Mouse (Mus musculus) kidney, postnatal 25 days (tissue): ENCODE measurements at regions not wholly inside any gene's neighbourhood (a gene's known extent, or its start where the extent isn't known, plus 50 kb on each side); places are given as distances from the start of the nearest gene placed in this dataset.

Source experiments
- DNase-seq, 2 experiments: peaks; one replicate each; pipeline ENCODE4 v3.0.0; 2021; ENCODE audit warnings: mixed read lengths in 2 of 2

DNA sequence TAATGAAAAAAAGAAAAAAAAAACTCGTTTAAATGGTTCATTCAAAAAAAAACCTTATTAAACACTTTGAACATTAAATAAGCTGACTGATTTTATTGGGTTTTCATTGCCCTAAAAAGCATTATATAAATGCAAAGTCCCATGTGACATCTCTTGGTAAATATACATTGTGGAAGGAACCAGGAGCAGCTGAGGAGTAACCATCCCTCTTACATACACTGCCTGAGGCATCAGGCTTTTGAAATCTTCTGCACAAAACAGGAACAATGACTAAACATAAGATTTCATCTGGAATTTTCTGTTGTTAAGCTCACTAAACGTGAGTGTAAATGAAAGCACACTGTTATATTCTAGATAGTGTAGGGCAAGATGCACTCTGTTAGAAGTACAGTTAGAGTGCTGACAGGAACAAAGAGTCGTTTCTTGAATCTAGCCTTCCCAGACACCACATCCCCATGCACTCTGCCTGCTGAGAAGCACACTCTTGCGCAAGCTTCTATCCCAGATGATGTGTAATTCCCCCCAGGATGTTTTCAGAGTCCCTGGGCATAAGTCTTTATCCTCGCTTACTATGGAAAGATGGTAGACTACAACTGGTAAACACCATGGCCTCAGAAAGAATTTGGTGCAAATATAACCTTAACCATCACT, 125.0 kb upstream of the BC052040 start:
- DNase-seq, result no peak

DNA sequence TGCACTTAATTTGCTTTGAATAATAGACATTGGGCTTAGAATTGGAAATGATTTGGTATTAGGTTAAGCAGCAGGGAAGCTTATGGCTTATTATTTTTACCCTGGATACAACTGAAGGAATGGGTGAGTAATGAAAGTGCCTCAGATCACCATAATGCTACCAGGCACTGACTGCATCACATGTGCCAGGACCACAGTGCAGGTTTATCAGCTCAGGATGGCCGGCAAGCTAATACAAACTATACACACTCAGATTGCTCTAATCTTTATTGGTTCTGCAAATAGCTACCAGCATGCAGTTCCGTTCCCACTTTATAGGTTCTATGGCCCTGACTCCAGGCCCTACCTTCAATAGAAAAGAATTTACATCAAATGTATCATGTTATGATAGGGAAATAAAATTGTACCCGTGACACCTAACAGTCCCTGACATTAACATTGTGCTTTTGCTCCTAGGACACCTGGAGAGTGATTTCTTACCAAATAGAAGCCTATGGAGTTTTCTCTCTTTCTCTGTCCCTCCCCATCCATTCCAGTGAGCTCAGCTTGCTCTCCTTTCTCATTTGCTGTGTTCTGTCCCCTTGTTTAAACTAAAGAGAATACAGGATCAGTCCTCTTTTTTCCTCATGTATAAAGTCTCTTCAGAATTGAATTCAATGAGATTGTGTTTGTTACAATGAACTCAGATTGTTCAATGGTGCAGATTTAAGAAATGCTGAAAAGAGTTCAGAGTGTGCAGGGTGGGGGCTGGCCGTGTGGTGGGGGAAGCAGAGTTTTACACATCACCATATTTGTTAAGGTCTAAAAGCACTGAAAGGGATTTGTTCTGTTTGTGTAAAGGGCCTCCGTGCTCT, 121.3 kb upstream of the BC052040 start:
- DNase-seq, result no peak

DNA sequence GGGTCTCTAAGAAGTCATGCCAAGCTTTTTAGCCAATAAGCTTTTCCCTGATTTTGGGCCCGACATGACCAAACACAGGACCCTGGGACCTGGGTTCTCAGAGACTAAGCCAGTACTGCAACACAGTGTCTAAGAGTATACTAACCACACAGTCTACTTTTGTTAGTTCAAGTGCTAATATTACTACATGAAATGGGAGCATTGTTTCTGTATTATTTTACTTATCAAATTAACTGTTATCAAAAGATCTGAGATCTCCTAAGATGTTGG, 120.7 kb upstream of the BC052040 start:
- DNase-seq, result no peak

DNA sequence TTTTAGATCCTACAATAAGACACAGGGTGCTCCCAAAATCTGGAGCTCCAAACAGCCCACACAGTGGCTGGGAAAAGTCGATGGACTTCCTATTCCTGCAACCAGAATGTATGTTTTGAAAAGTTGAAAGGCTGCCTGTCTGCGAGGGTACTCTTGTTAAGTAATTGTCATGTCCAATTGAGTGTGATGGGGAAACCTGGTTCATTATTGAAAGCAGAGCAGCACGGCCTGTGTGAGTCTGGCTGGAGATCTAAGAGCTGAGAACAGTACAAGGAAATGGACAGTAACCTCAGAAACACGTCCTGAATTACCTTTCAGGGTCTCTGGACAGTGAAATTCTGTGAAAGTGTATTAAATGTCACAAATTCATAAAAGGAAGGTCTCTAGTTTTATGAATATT, 115.3 kb upstream of the BC052040 start:
- no peak for DNase-seq

DNA sequence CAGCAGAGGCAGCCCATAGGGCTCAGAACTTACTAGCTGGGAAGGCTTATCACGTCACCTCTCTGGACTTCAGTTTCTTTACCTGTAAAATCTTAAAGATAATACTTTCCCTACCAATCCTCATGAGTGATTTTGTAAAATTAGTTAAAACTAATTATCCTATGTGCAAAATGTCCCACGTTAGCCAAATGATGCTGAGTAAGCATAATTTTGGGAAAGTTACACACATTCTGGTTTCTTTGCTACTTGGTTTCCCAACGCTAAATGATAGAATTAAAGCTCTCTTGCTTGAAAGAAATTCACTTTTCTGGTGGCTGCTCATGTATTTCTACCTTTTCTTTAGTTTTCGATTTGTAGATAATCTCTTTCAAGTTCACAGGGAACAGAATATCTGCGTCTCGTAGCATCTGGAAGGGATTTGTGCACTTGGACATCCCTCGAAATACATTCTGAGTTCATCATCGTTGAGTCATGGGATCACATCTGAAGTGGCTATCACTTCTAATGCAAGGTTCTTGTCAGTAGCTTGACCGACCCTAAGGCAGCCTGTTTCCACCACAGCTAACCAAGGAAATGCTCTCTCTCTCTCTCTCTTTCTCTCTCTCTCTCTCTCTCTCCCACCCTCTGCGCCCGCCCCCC, 114.3 kb upstream of the BC052040 start:
- no peak for DNase-seq

DNA sequence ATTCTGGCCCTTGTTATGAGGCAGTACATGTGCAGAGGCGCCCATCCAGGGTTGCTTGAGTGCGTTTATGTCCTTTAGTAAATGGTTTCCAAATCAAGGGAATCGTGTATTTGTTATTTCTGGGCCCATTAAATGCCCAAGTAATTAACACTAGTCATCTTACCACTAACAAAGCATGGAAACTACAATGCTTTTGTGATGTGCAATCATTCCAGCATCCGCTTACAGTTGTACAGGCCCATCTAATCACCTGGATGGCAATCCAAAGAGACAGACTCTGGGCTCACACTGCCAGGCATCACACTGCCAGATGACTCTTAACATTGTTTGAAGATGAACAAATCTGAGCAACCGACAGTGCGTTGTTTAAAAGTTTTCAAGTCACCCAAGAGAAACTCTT, 113.6 kb upstream of the BC052040 start:
- DNase-seq, result no peak

DNA sequence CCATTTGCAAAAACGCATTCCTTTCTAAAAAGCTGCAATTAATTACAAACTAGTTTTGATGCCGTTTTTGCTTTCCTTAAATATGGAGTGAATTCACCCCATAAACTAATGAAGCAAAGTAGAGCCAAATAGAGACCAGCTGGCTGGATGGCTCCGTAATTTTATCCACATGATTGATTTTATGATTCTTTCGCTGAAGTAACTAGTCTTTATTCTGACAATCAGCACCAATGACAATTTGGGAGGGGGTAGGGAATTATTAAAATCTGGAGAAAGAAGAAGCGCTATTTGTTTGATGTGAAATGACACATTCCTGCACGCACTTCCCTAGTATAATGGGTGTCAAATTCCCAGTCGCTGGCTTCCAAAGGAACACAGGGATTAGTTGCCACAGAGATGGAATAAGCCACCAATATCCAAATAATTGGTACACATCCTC, 113.0 kb upstream of the BC052040 start:
- no peak for DNase-seq

DNA sequence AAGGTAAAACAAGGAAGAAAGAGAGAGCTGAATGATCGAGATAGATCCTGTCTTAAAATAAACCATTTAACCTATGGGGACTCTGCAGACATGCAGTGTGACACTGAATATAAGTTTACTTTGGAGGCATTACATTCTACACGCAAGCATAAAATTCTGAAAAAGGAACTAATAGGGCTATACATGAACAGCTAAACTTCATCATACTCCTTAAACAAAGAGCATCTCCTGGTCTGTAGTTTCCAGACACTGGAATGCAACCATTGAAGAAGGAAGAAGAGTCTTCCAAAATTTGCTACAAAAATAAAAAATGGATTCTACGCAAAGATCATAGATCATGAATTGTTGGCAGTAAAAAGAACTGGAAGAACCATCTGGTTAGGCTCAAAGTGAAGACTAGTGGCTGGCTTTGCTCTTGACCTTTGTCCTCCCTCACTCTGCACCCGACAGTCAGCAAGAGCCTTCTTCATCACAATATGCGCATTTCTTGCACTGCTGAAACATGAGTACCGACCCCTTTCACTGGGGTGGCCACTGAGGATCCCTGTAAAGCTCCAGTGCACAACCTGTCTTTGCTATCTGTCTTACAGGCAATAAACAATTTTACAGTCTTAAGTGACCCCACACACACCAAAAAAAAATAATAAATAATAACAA, 112.2 kb upstream of the BC052040 start:
- DNase-seq, result peak; percentile 12 to 56

DNA sequence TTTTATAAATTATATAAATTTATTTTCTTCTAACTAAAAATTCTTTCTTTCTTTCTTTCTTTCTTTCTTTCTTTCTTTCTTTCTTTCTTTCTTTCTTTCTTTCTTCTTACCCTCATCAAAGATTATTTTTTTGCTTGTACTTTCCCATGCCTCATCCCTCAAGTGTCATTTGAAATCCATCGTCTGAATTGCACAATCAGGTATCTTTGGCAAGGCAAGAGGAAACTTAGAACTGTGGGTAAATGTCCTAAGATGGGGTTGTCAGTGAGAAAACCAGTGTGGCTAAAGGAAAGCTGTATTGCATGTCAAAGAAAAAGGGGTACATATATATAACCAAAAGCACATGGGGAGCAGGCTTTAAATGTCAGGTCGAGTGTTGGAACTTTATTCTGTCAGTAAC, 109.1 kb upstream of the BC052040 start:
- DNase-seq, result no peak

DNA sequence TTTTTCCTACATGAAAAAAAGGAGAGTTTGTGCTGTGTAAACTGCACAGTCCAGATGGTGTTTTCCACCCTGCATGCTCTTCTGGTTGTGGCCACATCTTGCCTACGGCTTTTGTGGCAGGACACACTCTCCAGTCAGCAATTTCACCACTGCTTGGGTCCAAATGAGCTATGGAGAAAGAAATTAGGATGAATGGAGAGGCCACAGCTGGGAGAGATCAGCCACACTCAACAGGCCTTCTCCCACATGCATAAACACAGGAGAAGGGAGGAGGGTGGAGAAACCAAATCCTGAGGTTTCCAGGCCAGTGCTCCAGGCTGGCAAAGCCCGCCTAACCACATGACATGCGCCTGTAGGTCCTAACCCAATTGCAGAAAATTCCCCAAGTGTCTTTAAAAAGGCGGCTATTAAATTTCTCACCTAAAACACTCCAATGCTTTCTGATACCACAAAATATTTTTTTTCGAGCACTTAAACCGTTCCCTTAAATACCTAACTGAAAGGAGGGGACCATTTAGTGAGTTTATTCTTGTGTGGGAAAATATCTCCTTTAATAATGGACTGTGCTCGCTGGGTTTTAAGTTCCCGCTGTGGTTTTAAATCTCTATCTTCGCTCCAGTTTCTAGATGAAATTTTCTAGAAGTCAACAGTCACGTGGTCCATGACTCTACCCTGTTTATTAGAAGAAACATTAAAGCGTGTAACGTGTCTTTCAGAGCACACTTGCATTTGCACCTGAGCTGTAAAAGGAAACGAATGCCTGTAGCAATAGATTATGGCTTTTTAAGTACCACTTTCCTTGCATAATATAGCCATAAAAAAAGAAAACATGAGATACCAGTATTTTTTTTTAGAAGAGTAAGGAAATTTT, 97.9 kb upstream of the BC052040 start:
- peak; percentile 11 to 44 for DNase-seq

DNA sequence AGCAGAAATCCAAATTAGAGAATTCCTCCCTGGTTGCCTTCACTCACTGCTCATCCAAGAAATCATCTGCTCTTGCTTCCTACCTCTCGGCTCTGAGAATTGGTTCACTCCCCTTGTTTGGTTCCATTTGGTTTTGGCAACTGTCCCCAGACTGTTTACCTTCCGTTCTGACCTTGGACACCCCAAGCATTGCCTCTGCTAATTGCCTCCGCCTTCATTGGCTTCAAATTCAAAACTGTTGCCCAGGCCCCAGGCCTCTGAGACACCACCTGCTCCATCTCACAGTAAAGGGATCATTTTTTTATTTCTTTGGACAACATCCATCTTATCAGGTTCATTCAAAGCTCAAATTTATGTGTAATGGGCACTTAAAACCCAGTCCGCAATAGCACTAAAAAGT, 93.1 kb upstream of the BC052040 start:
- no peak for DNase-seq

DNA sequence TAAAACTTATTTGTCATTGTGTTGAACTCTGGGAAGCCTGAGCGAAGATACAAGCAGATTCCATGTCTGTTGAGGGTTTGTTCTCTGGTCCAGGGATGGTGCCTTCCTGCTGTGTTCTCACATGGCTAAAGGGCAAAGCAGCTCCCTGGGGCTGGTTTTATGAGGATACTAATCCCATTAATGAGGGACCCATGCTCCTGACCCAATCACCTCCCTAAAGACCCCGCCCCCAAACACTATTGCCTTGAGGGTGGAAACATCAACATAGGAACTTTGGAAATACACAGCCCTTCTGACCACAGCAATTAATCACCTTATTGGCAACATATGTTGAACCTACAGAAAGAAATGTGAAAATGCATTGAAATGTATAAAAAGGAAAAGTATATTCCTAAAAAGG, 88.5 kb upstream of the BC052040 start:
- DNase-seq, result no peak

DNA sequence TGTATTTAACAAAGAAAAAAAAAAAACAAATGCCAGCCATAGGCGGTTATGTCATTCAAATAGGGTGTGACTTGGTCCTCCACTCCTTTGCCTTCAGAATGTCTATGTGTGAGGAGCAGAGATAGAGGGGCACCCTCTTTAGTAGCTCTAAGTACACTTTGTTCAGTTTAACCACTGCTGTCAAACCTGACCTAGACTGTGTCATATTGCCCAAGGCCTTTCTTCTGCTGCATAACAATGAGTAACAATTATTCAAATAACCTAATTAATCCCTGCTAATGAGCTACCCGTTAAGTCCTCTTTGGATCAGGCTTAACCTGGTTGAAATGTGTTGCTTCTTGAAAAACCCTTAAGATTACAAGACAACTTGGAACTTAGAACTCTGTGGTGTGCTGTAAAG, 81.6 kb upstream of the BC052040 start:
- no peak for DNase-seq

DNA sequence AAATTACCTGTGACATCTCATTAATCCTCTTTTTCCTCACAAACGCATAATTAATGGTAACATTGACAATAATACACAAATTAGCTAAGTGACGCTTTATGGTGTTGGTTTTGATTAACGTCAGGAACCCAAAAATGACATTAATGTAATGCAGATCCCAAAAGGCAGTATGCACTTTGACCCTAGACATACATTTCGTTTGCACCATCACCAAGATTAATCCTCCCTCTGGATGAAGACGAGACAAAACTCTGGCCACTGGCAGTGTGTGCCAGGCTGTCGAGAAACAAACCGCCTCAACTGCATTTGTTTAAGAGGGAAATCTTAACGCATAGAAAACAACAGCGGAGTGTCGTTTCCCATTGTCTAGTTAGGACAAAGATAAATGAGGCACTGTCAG, 72.0 kb upstream of the BC052040 start:
- DNase-seq, result no peak

DNA sequence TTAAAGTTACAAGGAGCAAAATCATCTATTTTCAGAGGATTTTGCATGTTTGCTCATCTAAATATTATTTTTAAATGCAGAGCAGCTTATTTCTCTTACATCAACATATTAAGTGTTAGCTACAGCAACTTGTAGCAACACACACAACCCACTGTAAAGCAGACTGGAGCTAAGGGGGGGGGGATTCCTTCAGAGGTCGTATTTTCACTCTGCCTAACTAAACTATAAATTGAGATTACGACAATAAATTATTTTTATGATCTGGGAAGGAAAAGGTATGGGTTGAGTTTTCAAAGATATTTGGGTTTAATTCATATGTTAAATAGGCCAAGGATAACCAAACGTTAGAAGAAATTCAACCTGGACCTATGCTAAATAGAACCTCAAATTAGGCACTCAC, 70.4 kb upstream of the BC052040 start:
- DNase-seq, result no peak

DNA sequence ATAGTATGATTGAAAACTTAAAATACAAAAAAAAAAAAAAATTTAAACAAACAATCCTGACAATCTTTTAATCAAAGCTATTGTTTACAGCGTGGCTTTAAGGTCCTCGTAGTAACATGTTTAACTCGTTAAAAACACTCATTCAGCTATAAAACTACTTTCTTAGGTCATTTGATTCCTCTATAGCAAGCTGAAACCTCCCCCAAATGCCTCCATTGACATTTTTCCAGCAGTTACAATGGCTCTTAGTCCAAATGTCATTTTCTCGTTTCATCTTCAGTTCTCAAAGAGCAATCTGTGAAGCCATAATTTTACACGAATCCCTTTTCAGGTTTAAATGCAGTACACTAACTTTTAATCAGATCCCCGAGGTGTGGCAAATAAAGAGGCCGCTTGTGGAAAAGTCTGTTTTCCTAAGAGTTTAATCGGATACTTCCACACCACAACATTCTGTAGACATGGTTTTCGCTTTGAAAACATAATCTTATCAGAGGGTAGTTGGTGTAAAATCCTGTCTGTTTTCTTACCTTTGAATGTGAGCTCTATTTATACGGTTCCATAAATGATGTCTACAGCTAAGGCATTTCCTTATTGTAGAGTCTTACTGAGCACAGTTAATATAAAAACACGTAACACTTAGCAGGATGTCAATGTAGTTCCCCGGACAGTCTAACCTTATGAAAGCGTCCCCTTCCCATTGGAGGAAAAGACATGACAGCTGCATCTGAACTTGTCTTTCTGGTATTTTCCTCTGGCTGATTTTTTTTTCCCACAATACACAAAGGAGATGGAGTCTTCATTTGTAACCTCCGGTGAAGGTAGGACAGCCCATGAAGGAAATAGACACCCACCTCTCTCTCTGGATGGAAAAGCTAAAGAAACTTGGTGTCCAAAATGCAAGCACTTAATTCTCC, 69.6 kb upstream of the BC052040 start:
- DNase-seq, result no peak

DNA sequence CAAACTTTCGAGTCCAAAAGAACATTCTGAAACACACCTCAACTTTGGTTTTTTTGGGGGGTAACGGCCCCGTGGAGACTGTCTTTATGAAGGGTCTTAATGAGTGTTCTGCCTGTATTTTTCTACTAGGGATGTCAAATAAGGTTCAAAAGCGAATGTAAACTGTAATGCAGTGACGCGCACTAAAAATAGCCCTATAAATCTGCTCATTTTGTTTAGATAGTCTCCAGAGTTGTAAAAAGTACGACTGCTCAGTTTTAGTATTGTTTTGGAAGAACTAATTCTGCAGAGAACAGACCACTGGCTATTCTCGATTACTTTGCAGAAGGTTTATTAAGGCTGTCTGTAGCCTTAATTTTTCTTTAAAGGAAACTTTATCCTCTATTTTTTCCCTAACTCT, 68.6 kb upstream of the BC052040 start:
- no peak for DNase-seq

DNA sequence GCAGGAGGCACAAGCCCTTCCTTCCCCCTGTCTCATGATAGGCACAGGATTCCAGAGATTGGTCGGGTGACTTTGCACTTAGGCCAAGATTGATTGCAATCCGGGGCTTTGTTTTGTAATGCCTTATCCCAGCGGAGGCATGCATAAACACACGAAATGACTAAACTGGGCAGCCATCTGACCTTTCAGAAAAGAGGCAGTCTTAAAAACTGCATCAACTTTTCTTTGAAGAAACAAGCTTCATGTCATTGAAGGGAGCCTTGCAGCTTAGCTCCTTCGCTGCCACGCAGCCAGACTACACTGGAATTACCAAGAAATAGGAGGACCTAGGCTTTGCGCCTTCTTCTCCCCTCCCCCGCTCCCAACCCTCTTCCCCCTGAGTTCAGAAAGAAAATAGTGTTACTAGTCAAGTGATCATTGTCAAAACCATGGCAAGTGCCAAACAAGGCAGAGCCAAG, 67.7 kb upstream of the BC052040 start:
- peak; percentile 51 to 57 for DNase-seq

DNA sequence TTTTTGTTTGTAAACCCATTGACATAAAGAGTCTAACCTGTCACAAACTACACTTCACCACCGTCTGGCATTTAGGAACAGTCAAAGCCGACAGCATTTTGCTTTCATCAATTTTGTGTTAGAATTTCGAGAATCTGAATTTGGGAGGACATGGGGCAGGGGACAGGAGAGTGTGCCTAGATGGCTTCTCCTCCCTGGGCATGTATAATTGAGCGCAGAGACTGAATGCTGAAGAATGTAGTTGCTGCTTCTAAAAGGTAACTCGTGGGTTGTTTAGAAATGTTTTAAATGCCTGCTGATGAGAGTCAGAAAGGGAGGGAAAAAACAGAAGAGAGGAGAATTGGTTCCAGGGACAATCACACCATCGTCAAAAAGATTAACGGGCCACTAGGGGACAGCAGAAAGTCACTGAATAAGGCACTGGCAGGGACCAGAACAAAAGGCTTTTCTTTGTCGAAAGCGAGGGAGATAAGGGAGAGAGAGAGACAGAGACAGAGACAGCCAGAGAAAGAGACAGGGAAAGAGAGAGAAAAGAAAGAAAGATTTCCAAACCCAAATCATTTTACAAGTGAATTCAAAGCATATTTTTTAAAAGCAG, 66.6 kb upstream of the BC052040 start:
- peak; percentile 47 to 64 for DNase-seq

DNA sequence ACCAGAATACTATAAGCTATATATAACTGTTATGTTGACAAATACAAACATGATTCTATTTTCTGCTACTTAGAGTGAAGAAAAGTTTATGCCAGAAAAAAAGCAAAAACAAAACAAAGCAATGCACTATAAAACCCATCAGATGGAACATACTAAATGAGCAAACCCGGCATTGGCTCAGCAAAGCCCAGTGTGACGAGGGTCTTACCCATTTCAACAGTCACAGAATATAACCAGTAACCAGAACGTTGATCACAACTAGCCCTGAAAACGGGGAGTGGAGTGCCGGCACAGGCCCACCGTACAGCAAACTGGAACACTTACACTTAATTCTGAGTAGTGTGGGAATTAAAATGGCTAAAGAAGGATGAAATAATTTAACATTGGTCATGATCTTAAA, 66.0 kb upstream of the BC052040 start:
- no peak for DNase-seq

DNA sequence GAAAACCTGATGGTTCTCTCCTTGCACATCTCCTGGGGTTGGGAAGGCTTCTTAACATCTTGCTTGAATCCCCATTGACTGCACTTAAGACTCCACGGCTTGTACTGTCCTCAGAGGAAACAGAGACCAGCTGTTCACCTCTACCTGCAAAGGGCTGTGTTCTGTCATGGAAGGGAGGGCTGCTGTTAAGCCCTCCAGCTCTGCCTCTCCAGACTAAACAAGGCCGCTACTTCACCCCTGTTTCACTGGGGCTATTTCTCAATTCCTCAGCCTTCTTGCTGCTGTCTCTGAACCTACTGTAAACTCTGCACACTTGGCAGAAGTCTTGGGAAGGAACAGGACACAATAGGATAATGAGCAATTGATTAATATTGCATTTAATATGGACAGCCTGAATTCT, 64.7 kb upstream of the BC052040 start:
- no peak for DNase-seq
